Mouse (Mus musculus): ENCODE data around the gene Tnrc6c.
A peak's percentile ranks its signal among the peaks of the same experiment; 100 is the strongest.

DNA sequence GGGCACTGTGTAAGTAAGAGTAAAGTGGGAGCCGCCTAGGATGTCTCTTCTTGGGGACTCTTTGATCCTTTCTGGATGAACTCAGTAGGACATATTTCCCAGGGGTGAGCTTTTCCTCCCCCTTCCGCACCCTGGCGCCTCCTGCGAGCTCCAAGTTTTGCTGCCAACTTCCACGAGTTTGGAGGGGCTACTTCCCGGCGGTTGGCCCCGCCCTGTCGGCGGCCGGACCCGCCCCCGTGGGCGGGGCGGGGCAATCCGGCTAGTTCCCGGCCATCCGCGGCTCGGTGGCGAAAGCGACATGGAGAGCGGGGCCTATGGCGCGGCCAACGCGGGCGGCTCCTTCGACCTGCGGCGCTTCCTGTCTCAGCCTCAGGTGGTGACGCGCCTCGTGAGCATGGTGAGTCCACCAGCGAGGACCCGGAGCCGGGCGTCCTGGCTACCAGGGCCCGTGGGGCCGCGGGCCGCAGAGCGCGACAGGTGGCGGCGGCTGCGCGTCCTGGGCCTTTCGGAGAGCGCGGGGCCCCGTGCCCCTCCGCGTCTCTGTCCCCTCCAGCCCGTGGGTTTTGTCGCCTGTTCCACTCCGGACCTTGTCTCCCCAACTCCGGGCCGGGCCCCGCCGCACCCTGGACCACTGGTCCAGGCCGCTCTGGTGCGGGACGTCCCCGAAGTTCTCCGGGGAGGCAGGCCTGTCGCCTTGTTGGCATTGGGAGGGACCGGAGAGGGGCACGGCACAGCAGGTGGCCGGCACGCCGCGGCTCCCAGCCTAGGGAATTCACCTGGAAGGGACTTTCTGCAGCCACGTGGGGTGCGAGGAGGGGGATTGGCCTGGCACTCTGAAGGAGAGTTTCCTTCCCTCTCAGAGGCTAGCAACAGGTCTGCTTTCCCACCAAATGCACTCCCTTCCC is 155.6 kb downstream of the Tnrc6c start, which contains the start of the genes Gm20708 and Syngr2:
- TF ChIP-seq POLR2A (IDR thresholded peaks at IDR 0.05; ENCODE audit: low read depth, low read length): peak; percentile 75
- TF ChIP-seq CTCF (IDR thresholded peaks at IDR 0.05; ENCODE audit: borderline replicate concordance, insufficient read depth, low read length): no peak

Measured in embryonic fibroblast, embryonic 13.5 days (primary cell).